Mouse (Mus musculus) liver, adult 2 months (tissue): ENCODE data around the gene Ebf1.

Source experiments
- CTCF ChIP-seq: fragments of 200-500 bp; IDR thresholded peaks from 2 replicates; pipeline ENCODE4 v1.5.1; 2011; ENCODE audit warnings: low read depth, low read length, control low read depth
- POLR2A ChIP-seq: fragments of 200-500 bp; IDR thresholded peaks from 2 replicates; pipeline ENCODE4 v1.6.1; 2011; ENCODE audit warnings: low read length, control low read depth; ENCODE audit not compliant: insufficient read depth; ENCODE audit errors: extremely low read depth

DNA sequence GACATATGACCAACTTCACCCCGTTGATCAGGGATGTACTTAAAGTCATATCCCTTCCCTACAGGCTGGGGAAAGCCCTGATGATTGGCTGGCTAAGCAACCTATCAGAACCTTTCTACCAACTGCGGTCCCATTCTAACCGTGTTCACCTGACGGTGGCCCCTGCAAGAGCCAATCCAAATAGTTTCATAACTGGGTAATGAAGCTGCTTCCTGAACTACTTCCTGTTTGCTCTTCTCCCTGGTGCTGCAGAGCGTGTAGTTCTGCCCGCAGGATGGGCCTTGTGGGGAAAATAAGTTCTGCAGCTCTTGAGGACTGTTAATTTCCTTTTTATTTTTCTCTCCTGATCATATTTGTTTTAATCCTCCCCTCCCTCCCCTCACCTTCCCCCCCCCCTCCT lies 311.3 kb downstream of the Ebf1 start:
- TF ChIP-seq POLR2A (no peak), CTCF (no peak)
